Mouse (Mus musculus): ENCODE data around the gene Irf2bp2.

Irf2bp2 gene

GRCm38 (mm10) chr8:126593889-126594480 is at the start of gene Irf2bp2:
Gene Irf2bp2, minus strand, starts transcription at chr8:126593986.
- peak; percentile 83 for DNase-seq (ENCODE audit: low read depth, low spot score)

GRCm38 (mm10) chr8:126642665-126643064 is 48.9 kb upstream of the Irf2bp2 start:
- DNase-seq (ENCODE audit: low read depth, low spot score): no peak

GRCm38 (mm10) chr8:126641568-126642295 is 47.9 kb upstream of the Irf2bp2 start:
- no peak for DNase-seq (ENCODE audit: low read depth, low spot score)

- DNase-seq (ENCODE audit: low read depth, low spot score): no peak
Measured at GRCm38 (mm10) chr8:126639161-126639560, 45.4 kb upstream of the Irf2bp2 start.

GRCm38 (mm10) chr8:126638027-126638426 is 44.2 kb upstream of the Irf2bp2 start:
- DNase-seq (ENCODE audit: low read depth, low spot score): no peak

GRCm38 (mm10) chr8:126634541-126635048 is 40.8 kb upstream of the Irf2bp2 start:
- DNase-seq (ENCODE audit: low read depth, low spot score): no peak

- DNase-seq (ENCODE audit: low read depth, low spot score): no peak
Measured at GRCm38 (mm10) chr8:126628616-126629015, 34.8 kb upstream of the Irf2bp2 start.

- DNase-seq (ENCODE audit: low read depth, low spot score): no peak
Measured at GRCm38 (mm10) chr8:126626415-126626814, 32.6 kb upstream of the Irf2bp2 start.

- DNase-seq (ENCODE audit: low read depth, low spot score): no peak
Measured at GRCm38 (mm10) chr8:126622111-126622795, 28.5 kb upstream of the Irf2bp2 start.

- no peak for DNase-seq (ENCODE audit: low read depth, low spot score)
Measured at GRCm38 (mm10) chr8:126620721-126621120, 26.9 kb upstream of the Irf2bp2 start.

- no peak for DNase-seq (ENCODE audit: low read depth, low spot score)
Measured at GRCm38 (mm10) chr8:126619487-126619886, 25.7 kb upstream of the Irf2bp2 start.

- no peak for DNase-seq (ENCODE audit: low read depth, low spot score)
Measured at GRCm38 (mm10) chr8:126617665-126618064, 23.9 kb upstream of the Irf2bp2 start.

GRCm38 (mm10) chr8:126616736-126617135 is 22.9 kb upstream of the Irf2bp2 start:
- DNase-seq (ENCODE audit: low read depth, low spot score): no peak

GRCm38 (mm10) chr8:126615765-126616164 is 22.0 kb upstream of the Irf2bp2 start:
- peak; percentile 96 for DNase-seq (ENCODE audit: low read depth, low spot score)

GRCm38 (mm10) chr8:126614740-126615132 is 20.9 kb upstream of the Irf2bp2 start:
- DNase-seq (ENCODE audit: low read depth, low spot score): peak; percentile 42

GRCm38 (mm10) chr8:126614062-126614739 is 20.4 kb upstream of the Irf2bp2 start:
- peak; percentile 94 for DNase-seq (ENCODE audit: low read depth, low spot score)

- peak; percentile 41 for DNase-seq (ENCODE audit: low read depth, low spot score)
Measured at GRCm38 (mm10) chr8:126613143-126613542, 19.4 kb upstream of the Irf2bp2 start.

- no peak for DNase-seq (ENCODE audit: low read depth, low spot score)
Measured at GRCm38 (mm10) chr8:126612739-126613138, 19.0 kb upstream of the Irf2bp2 start.

GRCm38 (mm10) chr8:126610713-126611112 is 16.9 kb upstream of the Irf2bp2 start:
- DNase-seq (ENCODE audit: low read depth, low spot score): no peak

GRCm38 (mm10) chr8:126609556-126610263 is 15.9 kb upstream of the Irf2bp2 start:
- no peak for DNase-seq (ENCODE audit: low read depth, low spot score)

GRCm38 (mm10) chr8:126603241-126603947 is 9.6 kb upstream of the Irf2bp2 start:
- peak; percentile 82 for DNase-seq (ENCODE audit: low read depth, low spot score)

All from 3T3-L1 (cell line).